ENCODE assay signal across 8 mouse cellular contexts in genomic region chr6:117908424-117908900, GRCm38 (mm10). TPM values are rescaled to one million over a fixed set of nuclear protein-coding genes. Genes with fewer than 3 reads are reported as not detected.
A peak's percentile ranks its signal among the peaks of the same experiment; 100 is the strongest.
DNase-seq lines count a peak whose midpoint lies in the region; ATAC-seq lines count a peak whose summit lies in the region.

No protein-coding gene starts in this region.

- H3K9me3 ChIP-seq in lung, embryonic 15.5 days, result no peaks in the 10 kb centered on the region
- H3K9me3 ChIP-seq in embryonic facial prominence, embryonic 15.5 days (replicated peaks), result no peaks in the 10 kb centered on the region
- no peaks in the 10 kb centered on the region for H3K9me3 ChIP-seq in midbrain, embryonic 10.5 days (replicated peaks)

- under 1% methylated on average over 14 of the region's 14 CpGs for WGBS in lung, embryonic 15.5 days
- WGBS in embryonic facial prominence, embryonic 15.5 days, result under 1% methylated on average over 14 of the region's 14 CpGs
- WGBS in midbrain, embryonic 10.5 days, result 1% methylated on average over 14 of the region's 14 CpGs

- no peak for DNase-seq in lung, postnatal 10 days
- peak; percentile 23 for DNase-seq in kidney, adult 18-20 months
- DNase-seq in midbrain, embryonic 10.5 days (ENCODE audit: low spot score), result no peak
- DNase-seq in ovary, postnatal 14 days (ENCODE audit: low spot score), result no peak
- no peak for DNase-seq in cerebellum, adult 11-12 months
- DNase-seq in natural killer cell, adult 2 months (ENCODE audit: low spot score in 2 of 2), result no peak

- H3K9ac ChIP-seq in lung, embryonic 15.5 days, result peak overlapping the region; percentile 99
- peak overlapping the region; percentile 93 for H3K9ac ChIP-seq in embryonic facial prominence, embryonic 15.5 days

- peaks cover under 1% of the 10 kb centered on the region; the same call in 1 of the 2 replicates for H3K36me3 ChIP-seq in lung, embryonic 15.5 days
- no peaks in the 10 kb centered on the region for H3K36me3 ChIP-seq in embryonic facial prominence, embryonic 15.5 days
- no peaks in the 10 kb centered on the region for H3K36me3 ChIP-seq in midbrain, embryonic 10.5 days

- peak overlapping the region; percentile 99 for H3K27ac ChIP-seq in lung, embryonic 15.5 days
- H3K27ac ChIP-seq in embryonic facial prominence, embryonic 15.5 days (replicated peaks), result peak overlapping the region; percentile 98; the same call in 1 of the 2 replicates
- H3K27ac ChIP-seq in midbrain, embryonic 10.5 days (replicated peaks), result peak overlapping the region; percentile 92

- no peaks in the 10 kb centered on the region for H3K27me3 ChIP-seq in lung, embryonic 15.5 days
- H3K27me3 ChIP-seq in embryonic facial prominence, embryonic 15.5 days, result no peaks in the 10 kb centered on the region
- H3K27me3 ChIP-seq in midbrain, embryonic 10.5 days (ENCODE audit: low read depth, poor library complexity, severe bottlenecking), result no peaks in the 10 kb centered on the region

- peak overlapping the region; percentile 68 for H3K4me2 ChIP-seq in lung, embryonic 15.5 days
- peak overlapping the region; percentile 57 for H3K4me2 ChIP-seq in embryonic facial prominence, embryonic 15.5 days (replicated peaks)

- peak overlapping the region; percentile 100 for H3K4me3 ChIP-seq in lung, embryonic 15.5 days
- peak overlapping the region; percentile 94 for H3K4me3 ChIP-seq in embryonic facial prominence, embryonic 15.5 days (replicated peaks)
- H3K4me3 ChIP-seq in midbrain, embryonic 10.5 days, result peak overlapping the region; percentile 86

- ATAC-seq in lung, embryonic 15.5 days (ENCODE audit: borderline replicate concordance, extremely low read depth, low FRiP score, low TSS enrichment), result no peak
- ATAC-seq in embryonic facial prominence, embryonic 15.5 days (ENCODE audit: insufficient number of reproducible peaks, low FRiP score, low TSS enrichment, low read depth), result no peak

- peaks cover 38% of the 10 kb centered on the region for H3K4me1 ChIP-seq in lung, embryonic 15.5 days
- H3K4me1 ChIP-seq in embryonic facial prominence, embryonic 15.5 days, result peaks cover 26% of the 10 kb centered on the region
- H3K4me1 ChIP-seq in midbrain, embryonic 10.5 days, result peaks cover 35% of the 10 kb centered on the region

RNA-seq across cellular contexts. Expression of gene Hnrnpf, which starts 8.3 kb away (rescaled TPM):
- polyA plus RNA-seq in lung, embryonic 15.5 days (2015; fragmentation: Nextera tagmentation; extraction: Ambion mirVana), result 788 and 807 TPM in 2 replicates
- 585 and 603 TPM in 2 replicates for polyA plus RNA-seq in embryonic facial prominence, embryonic 15.5 days (2015; fragmentation: Nextera tagmentation; extraction: Ambion mirVana)
- 762 and 839 TPM in 2 replicates for polyA plus RNA-seq in midbrain, embryonic 10.5 days (2016; fragmentation: Nextera tagmentation; extraction: Ambion mirVana)

RNA-seq across cellular contexts. Expression of gene Fxyd4, which starts 29.0 kb away (rescaled TPM):
- 4.5 and 5.2 TPM in 2 replicates for polyA plus RNA-seq in lung, embryonic 15.5 days (2015; fragmentation: Nextera tagmentation; extraction: Ambion mirVana)
- polyA plus RNA-seq in embryonic facial prominence, embryonic 15.5 days (2015; fragmentation: Nextera tagmentation; extraction: Ambion mirVana), result 3.4 and 4.4 TPM in 2 replicates
- 2.8 and 3.0 TPM in 2 replicates for polyA plus RNA-seq in midbrain, embryonic 10.5 days (2016; fragmentation: Nextera tagmentation; extraction: Ambion mirVana)

RNA-seq across cellular contexts. Expression of gene Zfp239, which starts 46.6 kb away (rescaled TPM):
- polyA plus RNA-seq in lung, embryonic 15.5 days (2015; fragmentation: Nextera tagmentation; extraction: Ambion mirVana), result 7.6 and 7.9 TPM in 2 replicates
- 7.6 and 9.8 TPM in 2 replicates for polyA plus RNA-seq in embryonic facial prominence, embryonic 15.5 days (2015; fragmentation: Nextera tagmentation; extraction: Ambion mirVana)
- 12.5 and 12.8 TPM in 2 replicates for polyA plus RNA-seq in midbrain, embryonic 10.5 days (2016; fragmentation: Nextera tagmentation; extraction: Ambion mirVana)
